Mouse (Mus musculus): ENCODE data around the gene Shb. TPM values are rescaled to one million over a fixed set of nuclear protein-coding genes. Genes with fewer than 3 reads are reported as not detected.

Gene Shb
- polyA plus RNA-seq, 1 experiment from 2014 or later = 13.6 TPM

GRCm38 (mm10) chr4:45526175-45526574, 6.1 kb downstream of the Shb start:
- ATAC-seq (ENCODE audit: low FRiP score) = no peak
- Histone ChIP-seq H3K9ac (no peak overlapping the region), H3K4me1 (peaks cover 71% of the 10 kb centered on the region), H3K27me3 (peaks cover 14% of the 10 kb centered on the region; the same call in 1 of the 2 replicates), H3K27ac (no peak overlapping the region), H3K4me3 (replicated peaks) (0 out of 2 replicates have a peak overlapping the region, but pooled peaks have one; percentile 78), H3K4me2 (peak overlapping the region; percentile 87), H3K36me3 (replicated peaks) (no peaks in the 10 kb centered on the region), H3K9me3 (no peaks in the 10 kb centered on the region)
- WGBS = 83% methylated on average over 3 of the region's 3 CpGs

- Histone ChIP-seq H3K9ac (no peak overlapping the region), H3K27me3 (peaks cover 14% of the 10 kb centered on the region; the same call in 1 of the 2 replicates), H3K4me1 (peaks cover 67% of the 10 kb centered on the region), H3K9me3 (no peaks in the 10 kb centered on the region), H3K36me3 (replicated peaks) (no peaks in the 10 kb centered on the region), H3K27ac (no peak overlapping the region), H3K4me2 (peak overlapping the region; percentile 87), H3K4me3 (replicated peaks) (no peak overlapping the region)
- 92% methylated on average over 3 of the region's 3 CpGs for WGBS
- ATAC-seq (ENCODE audit: low FRiP score) = no peak
Observed at GRCm38 (mm10) chr4:45525541-45525940, 6.7 kb downstream of the Shb start.

- H3K9ac ChIP-seq = no peak overlapping the region
- 86% methylated on average over 4 of the region's 4 CpGs for WGBS
- peaks cover 67% of the 10 kb centered on the region for H3K4me1 ChIP-seq
- H3K27me3 ChIP-seq = peaks cover 14% of the 10 kb centered on the region; the same call in 1 of the 2 replicates
- H3K27ac ChIP-seq = no peak overlapping the region
- H3K4me2 ChIP-seq = no peak overlapping the region
- no peak for ATAC-seq (ENCODE audit: low FRiP score)
- no peaks in the 10 kb centered on the region for H3K9me3 ChIP-seq
- no peak overlapping the region for H3K4me3 ChIP-seq (replicated peaks)
- no peaks in the 10 kb centered on the region for H3K36me3 ChIP-seq (replicated peaks)
Observed at GRCm38 (mm10) chr4:45524602-45525001, 7.7 kb downstream of the Shb start.

GRCm38 (mm10) chr4:45523360-45523759, 8.9 kb downstream of the Shb start:
- peaks cover 9% of the 10 kb centered on the region; the same call in 1 of the 2 replicates for H3K27me3 ChIP-seq
- H3K4me1 ChIP-seq = peaks cover 54% of the 10 kb centered on the region
- ATAC-seq (ENCODE audit: low FRiP score) = no peak
- no peak overlapping the region for H3K27ac ChIP-seq
- no peak overlapping the region for H3K4me2 ChIP-seq
- H3K9ac ChIP-seq = 0 out of 2 replicates have a peak overlapping the region, but pooled peaks have one; percentile 7
- H3K36me3 ChIP-seq (replicated peaks) = no peaks in the 10 kb centered on the region
- no peak overlapping the region for H3K4me3 ChIP-seq (replicated peaks)
- no peaks in the 10 kb centered on the region for H3K9me3 ChIP-seq
- WGBS = 91% methylated on average over 6 of the region's 6 CpGs

GRCm38 (mm10) chr4:45522956-45523355, 9.3 kb downstream of the Shb start:
- Histone ChIP-seq H3K4me1 (peaks cover 51% of the 10 kb centered on the region), H3K4me3 (replicated peaks) (no peak overlapping the region), H3K9me3 (no peaks in the 10 kb centered on the region), H3K27me3 (peaks cover 5% of the 10 kb centered on the region; the same call in 1 of the 2 replicates), H3K36me3 (replicated peaks) (no peaks in the 10 kb centered on the region), H3K27ac (no peak overlapping the region), H3K4me2 (no peak overlapping the region), H3K9ac (no peak overlapping the region)
- ATAC-seq (ENCODE audit: low FRiP score) = no peak

- H3K9ac ChIP-seq = no peak overlapping the region
- WGBS = 80% methylated on average over 4 of the region's 4 CpGs
- H3K4me1 ChIP-seq = peaks cover 51% of the 10 kb centered on the region
- no peak for ATAC-seq (ENCODE audit: low FRiP score)
- no peaks in the 10 kb centered on the region for H3K36me3 ChIP-seq (replicated peaks)
- H3K27ac ChIP-seq = no peak overlapping the region
- no peak overlapping the region for H3K4me2 ChIP-seq
- H3K27me3 ChIP-seq = 0 out of 2 replicates have a peak, but pooled peaks cover under 1% of the 10 kb centered on the region
- no peaks in the 10 kb centered on the region for H3K9me3 ChIP-seq
- H3K4me3 ChIP-seq (replicated peaks) = no peak overlapping the region
Observed at GRCm38 (mm10) chr4:45522583-45522900, 9.7 kb downstream of the Shb start.

GRCm38 (mm10) chr4:45521705-45522582, 10.3 kb downstream of the Shb start:
- Histone ChIP-seq H3K4me3 (replicated peaks) (no peak overlapping the region), H3K27me3 (no peaks in the 10 kb centered on the region), H3K4me2 (no peak overlapping the region), H3K4me1 (peaks cover 51% of the 10 kb centered on the region), H3K27ac (no peak overlapping the region), H3K9me3 (no peaks in the 10 kb centered on the region), H3K36me3 (replicated peaks) (no peaks in the 10 kb centered on the region), H3K9ac (no peak overlapping the region)
- ATAC-seq (ENCODE audit: low FRiP score) = no peak
- 63% methylated on average over 9 of the region's 9 CpGs for WGBS

GRCm38 (mm10) chr4:45520375-45520774, 11.9 kb downstream of the Shb start:
- Histone ChIP-seq H3K27ac (no peak overlapping the region), H3K4me1 (peaks cover 49% of the 10 kb centered on the region), H3K4me2 (no peak overlapping the region), H3K9ac (no peak overlapping the region), H3K4me3 (replicated peaks) (no peak overlapping the region), H3K27me3 (peaks cover 3% of the 10 kb centered on the region; the same call in 1 of the 2 replicates), H3K9me3 (no peaks in the 10 kb centered on the region), H3K36me3 (replicated peaks) (no peaks in the 10 kb centered on the region)
- WGBS = 86% methylated on average over 8 of the region's 8 CpGs
- no peak for ATAC-seq (ENCODE audit: low FRiP score)

GRCm38 (mm10) chr4:45517399-45517798, 14.9 kb downstream of the Shb start:
- WGBS = 54% methylated on average over 4 of the region's 4 CpGs
- peaks cover 3% of the 10 kb centered on the region; the same call in 1 of the 2 replicates for H3K27me3 ChIP-seq
- H3K9me3 ChIP-seq = no peaks in the 10 kb centered on the region
- peaks cover 67% of the 10 kb centered on the region for H3K4me1 ChIP-seq
- no peak overlapping the region for H3K4me3 ChIP-seq (replicated peaks)
- no peak for ATAC-seq (ENCODE audit: low FRiP score)
- no peak overlapping the region for H3K27ac ChIP-seq
- no peak overlapping the region for H3K9ac ChIP-seq
- H3K4me2 ChIP-seq = no peak overlapping the region
- H3K36me3 ChIP-seq (replicated peaks) = no peaks in the 10 kb centered on the region

GRCm38 (mm10) chr4:45515894-45516293, 16.4 kb downstream of the Shb start:
- no peak overlapping the region for H3K27ac ChIP-seq
- no peak overlapping the region for H3K4me2 ChIP-seq
- WGBS = 70% methylated on average over 4 of the region's 4 CpGs
- no peak overlapping the region for H3K4me3 ChIP-seq (replicated peaks)
- no peak for ATAC-seq (ENCODE audit: low FRiP score)
- peaks cover 3% of the 10 kb centered on the region; the same call in 1 of the 2 replicates for H3K27me3 ChIP-seq
- H3K4me1 ChIP-seq = peaks cover 57% of the 10 kb centered on the region
- no peaks in the 10 kb centered on the region for H3K9me3 ChIP-seq
- no peaks in the 10 kb centered on the region for H3K36me3 ChIP-seq (replicated peaks)
- no peak overlapping the region for H3K9ac ChIP-seq

GRCm38 (mm10) chr4:45514406-45514805, 17.9 kb downstream of the Shb start:
- Histone ChIP-seq H3K9ac (no peak overlapping the region), H3K4me2 (peak overlapping the region; percentile 40), H3K4me3 (replicated peaks) (no peak overlapping the region), H3K27me3 (peaks cover 3% of the 10 kb centered on the region; the same call in 1 of the 2 replicates), H3K27ac (0 out of 2 replicates have a peak overlapping the region, but pooled peaks have one; percentile 53), H3K4me1 (peaks cover 69% of the 10 kb centered on the region), H3K36me3 (replicated peaks) (no peaks in the 10 kb centered on the region), H3K9me3 (no peaks in the 10 kb centered on the region)
- whole genome bisulfite sequencing = 18% methylated on average over 7 of the region's 7 CpGs
- no peak for ATAC-seq (ENCODE audit: low FRiP score)

GRCm38 (mm10) chr4:45513791-45514293, 18.4 kb downstream of the Shb start:
- Histone ChIP-seq H3K4me2 (peak overlapping the region; percentile 40), H3K27me3 (peaks cover 3% of the 10 kb centered on the region; the same call in 1 of the 2 replicates), H3K4me3 (replicated peaks) (0 out of 2 replicates have a peak overlapping the region, but pooled peaks have one; percentile 8), H3K36me3 (replicated peaks) (no peaks in the 10 kb centered on the region), H3K9me3 (no peaks in the 10 kb centered on the region), H3K4me1 (peaks cover 74% of the 10 kb centered on the region), H3K27ac (peak overlapping the region; percentile 53), H3K9ac (peak overlapping the region; percentile 29; the same call in 1 of the 2 replicates)
- 1% methylated on average over 10 of the region's 10 CpGs for WGBS
- ATAC-seq (ENCODE audit: low FRiP score) = peak; percentile 56
